Mouse (Mus musculus): Measurements from ENCODE around the gene H2afy2. TPM values are rescaled to one million over a fixed set of nuclear protein-coding genes. Genes with fewer than 3 reads are reported as not detected.

The H2afy2 gene
- total and polyA plus RNA-seq, 3 experiments, result 0.25 TPM; not detected in 2

DNA sequence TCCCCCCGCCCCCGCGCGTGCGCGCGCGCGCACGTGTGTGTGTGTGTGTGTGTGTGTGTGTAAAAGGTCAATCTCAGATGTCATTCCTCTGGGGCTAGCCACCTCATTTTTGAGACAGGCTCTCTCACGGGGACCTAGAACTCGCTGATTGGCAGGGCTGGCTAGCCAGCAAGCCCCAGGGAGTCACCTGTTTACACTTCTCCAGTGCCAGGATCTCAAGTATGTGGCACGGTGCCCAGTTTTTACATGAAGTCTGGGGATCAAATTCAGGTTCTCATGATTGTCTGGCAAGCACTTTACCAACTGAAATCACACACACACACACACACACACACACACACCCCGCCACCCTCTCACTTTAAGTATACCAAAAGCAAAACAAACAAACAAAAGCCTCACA is 26.9 kb downstream of the H2afy2 start:
- Histone ChIP-seq H3K27me3 (ENCODE audit: control insufficient read depth in 1 of 2, insufficient read depth in 2 of 2, low read length in 2 of 2) (no peaks in the 10 kb centered on the region; a peak in 1 of 4 replicates), H3K9me3 (replicated peaks; ENCODE audit: insufficient read depth, low read length) (no peaks in the 10 kb centered on the region), H3K4me3 (ENCODE audit: control insufficient read depth in 1 of 2, insufficient read depth in 1 of 2, low read depth in 2 of 2, low read length in 2 of 2) (no peak overlapping the region), H3K27ac (ENCODE audit: control insufficient read depth, low read depth, low read length) (no peak overlapping the region), H3K9ac (ENCODE audit: control insufficient read depth, low read depth, low read length, poor library complexity, severe bottlenecking) (no peak overlapping the region), H3K4me1 (ENCODE audit: control insufficient read depth in 1 of 2, insufficient read depth in 2 of 2, low read length in 2 of 2) (no peaks in the 10 kb centered on the region), H3K79me2 (ENCODE audit: control insufficient read depth, insufficient read depth, low read length, poor library complexity) (no peaks in the 10 kb centered on the region), H3K36me3 (ENCODE audit: control insufficient read depth in 1 of 2, insufficient read depth in 2 of 2, low read length in 2 of 2) (no peaks in the 10 kb centered on the region)
- no peak for TF ChIP-seq TBP (IDR thresholded peaks at IDR 0.05; ENCODE audit: low read depth, low read length)
- TF ChIP-seq CHD2 (IDR thresholded peaks at IDR 0.05; ENCODE audit: low read length), result no peak
- no peak for TF ChIP-seq RCOR1 (IDR thresholded peaks at IDR 0.05; ENCODE audit: low read depth, low read length)
- no peak for TF ChIP-seq JUND (IDR thresholded peaks at IDR 0.05; ENCODE audit: low read depth, low read length)
- no peak for TF ChIP-seq HCFC1 (IDR thresholded peaks at IDR 0.05; ENCODE audit: low read depth, low read length)
- TF ChIP-seq ELF1 (IDR thresholded peaks at IDR 0.05; ENCODE audit: low read depth, low read length), result no peak
- TF ChIP-seq USF2 (IDR thresholded peaks at IDR 0.05; ENCODE audit: borderline replicate concordance in 1 of 2, insufficient read depth in 1 of 2, low read depth in 1 of 2, low read length in 2 of 2), result no peak
- TF ChIP-seq ZMIZ1 (IDR thresholded peaks at IDR 0.05; ENCODE audit: low read depth, low read length), result no peak
- no peak for TF ChIP-seq ZC3H11A (IDR thresholded peaks at IDR 0.05; ENCODE audit: low read depth, low read length)
- TF ChIP-seq NELFE (IDR thresholded peaks at IDR 0.05; ENCODE audit: low read depth, low read length), result no peak
- no peak for TF ChIP-seq TCF12 (IDR thresholded peaks at IDR 0.05; ENCODE audit: low read depth, low read length)
- no peak for TF ChIP-seq UBTF (IDR thresholded peaks at IDR 0.05; ENCODE audit: borderline replicate concordance, insufficient read depth, low read depth, low read length)
- no peak for TF ChIP-seq E2F4 (IDR thresholded peaks at IDR 0.05; ENCODE audit: borderline replicate concordance, low read depth, low read length)
- TF ChIP-seq TAL1 (IDR thresholded peaks at IDR 0.05; ENCODE audit: low read length), result no peak
- TF ChIP-seq MEF2A (IDR thresholded peaks at IDR 0.05; ENCODE audit: extremely low read depth, insufficient replicate concordance, low read depth, low read length, poor library complexity, severe bottlenecking), result no peak
- no peak for TF ChIP-seq GATA1 (IDR thresholded peaks at IDR 0.05; ENCODE audit: low read depth, low read length)
- TF ChIP-seq ZKSCAN1 (IDR thresholded peaks at IDR 0.05; ENCODE audit: low read depth, low read length), result no peak
- no peak for TF ChIP-seq ETS1 (IDR thresholded peaks at IDR 0.05; ENCODE audit: low read depth, low read length)
- TF ChIP-seq EP300 (IDR thresholded peaks at IDR 0.05; ENCODE audit: low read depth in 1 of 2, low read length in 2 of 2), result no peak
- DNase-seq (ENCODE audit: low read depth, low spot score), result no peak

DNA sequence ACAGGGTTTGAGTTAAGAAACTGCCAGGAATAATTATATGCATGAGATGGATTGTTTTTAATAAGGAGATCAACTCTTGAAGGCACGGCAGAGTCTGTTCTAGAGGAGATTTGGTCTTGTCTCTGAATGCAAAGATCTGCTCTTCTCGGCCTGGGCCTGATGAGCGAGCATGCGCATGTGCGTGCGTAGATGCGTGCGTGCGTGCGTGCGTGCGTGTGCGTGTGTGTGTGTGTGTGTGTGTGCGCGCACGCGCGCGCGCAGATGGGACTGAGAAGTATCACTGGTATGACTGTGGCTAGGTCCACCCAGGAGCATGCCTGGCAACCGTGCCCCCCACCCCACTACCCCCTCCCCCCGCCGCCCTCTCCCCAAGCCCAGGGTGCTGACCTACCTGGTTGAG is 30.9 kb downstream of the H2afy2 start:
- Histone ChIP-seq H3K4me3 (ENCODE audit: control insufficient read depth in 1 of 2, insufficient read depth in 1 of 2, low read depth in 2 of 2, low read length in 2 of 2) (no peak overlapping the region), H3K9ac (ENCODE audit: control insufficient read depth, low read depth, low read length, poor library complexity, severe bottlenecking) (no peak overlapping the region), H3K27me3 (ENCODE audit: control insufficient read depth in 1 of 2, insufficient read depth in 2 of 2, low read length in 2 of 2) (peaks cover 0 to 1% of the 10 kb centered on the region in 2 experiments; a peak in 1 of 4 replicates), H3K27ac (ENCODE audit: control insufficient read depth, low read depth, low read length) (no peak overlapping the region), H3K9me3 (replicated peaks; ENCODE audit: insufficient read depth, low read length) (no peaks in the 10 kb centered on the region), H3K36me3 (ENCODE audit: control insufficient read depth in 1 of 2, insufficient read depth in 2 of 2, low read length in 2 of 2) (no peaks in the 10 kb centered on the region), H3K79me2 (ENCODE audit: control insufficient read depth, insufficient read depth, low read length, poor library complexity) (no peaks in the 10 kb centered on the region), H3K4me1 (ENCODE audit: control insufficient read depth in 1 of 2, insufficient read depth in 2 of 2, low read length in 2 of 2) (no peaks in the 10 kb centered on the region)
- no peak for DNase-seq (ENCODE audit: low read depth, low spot score)
- TF ChIP-seq UBTF (IDR thresholded peaks at IDR 0.05; ENCODE audit: borderline replicate concordance, insufficient read depth, low read depth, low read length), result no peak
- TF ChIP-seq SMC3 (IDR thresholded peaks at IDR 0.05; ENCODE audit: low read depth, low read length), result no peak
- TF ChIP-seq TCF12 (IDR thresholded peaks at IDR 0.05; ENCODE audit: low read depth, low read length), result no peak
